Mouse (Mus musculus) adrenal gland, postnatal 10 days (tissue): Measurements from ENCODE around the gene Ptgir. TPM values are rescaled to one million over a fixed set of nuclear protein-coding genes. Genes with fewer than 3 reads are reported as not detected.
A peak's percentile ranks its signal among the peaks of the same experiment; 100 is the strongest.
"Not testable (repeated sequence)": the region's sequence is repeated elsewhere in the genome, so short reads cannot be mapped to it uniquely, and the experiment has no call there.

ENCODE experiments used
- DNase-seq: peaks from one replicate; pipeline ENCODE4 v3.0.0; 2021; ENCODE audit warnings: mixed read lengths
- total RNA-seq, 2 experiments: library from RNA; stranded (reverse); gene quantifications; 2 replicates each; pipeline ENCODE4 v1.2.3; 2021

Gene Ptgir
- total RNA-seq, 2 experiments from 2014 or later, result 1.2 to 2.0 TPM

DNA sequence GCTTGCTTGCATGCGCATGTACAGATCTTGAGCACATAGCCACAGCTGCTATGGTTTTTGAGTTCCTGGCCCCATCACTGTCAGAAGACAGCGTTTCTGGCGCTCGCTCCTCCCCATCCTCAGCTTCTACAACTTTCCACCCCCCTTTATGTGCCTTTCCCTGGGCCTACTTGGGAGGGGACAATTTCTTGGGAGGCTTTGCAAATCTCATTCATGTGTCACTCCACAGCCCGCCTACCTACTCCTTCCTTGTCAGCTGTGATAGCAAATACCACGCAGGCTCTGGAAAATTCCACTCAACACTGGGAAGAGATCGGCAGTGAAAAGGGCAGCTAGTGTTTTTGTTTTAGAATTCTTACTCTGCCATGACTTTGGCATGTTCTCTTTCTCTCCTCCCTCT lies 34.0 kb downstream of the Ptgir start:
- DNase-seq, result peak; percentile 49

- no peak for DNase-seq
Observed at GRCm38 (mm10) chr7:16942861-16943260, 36.6 kb downstream of the Ptgir start.

DNA sequence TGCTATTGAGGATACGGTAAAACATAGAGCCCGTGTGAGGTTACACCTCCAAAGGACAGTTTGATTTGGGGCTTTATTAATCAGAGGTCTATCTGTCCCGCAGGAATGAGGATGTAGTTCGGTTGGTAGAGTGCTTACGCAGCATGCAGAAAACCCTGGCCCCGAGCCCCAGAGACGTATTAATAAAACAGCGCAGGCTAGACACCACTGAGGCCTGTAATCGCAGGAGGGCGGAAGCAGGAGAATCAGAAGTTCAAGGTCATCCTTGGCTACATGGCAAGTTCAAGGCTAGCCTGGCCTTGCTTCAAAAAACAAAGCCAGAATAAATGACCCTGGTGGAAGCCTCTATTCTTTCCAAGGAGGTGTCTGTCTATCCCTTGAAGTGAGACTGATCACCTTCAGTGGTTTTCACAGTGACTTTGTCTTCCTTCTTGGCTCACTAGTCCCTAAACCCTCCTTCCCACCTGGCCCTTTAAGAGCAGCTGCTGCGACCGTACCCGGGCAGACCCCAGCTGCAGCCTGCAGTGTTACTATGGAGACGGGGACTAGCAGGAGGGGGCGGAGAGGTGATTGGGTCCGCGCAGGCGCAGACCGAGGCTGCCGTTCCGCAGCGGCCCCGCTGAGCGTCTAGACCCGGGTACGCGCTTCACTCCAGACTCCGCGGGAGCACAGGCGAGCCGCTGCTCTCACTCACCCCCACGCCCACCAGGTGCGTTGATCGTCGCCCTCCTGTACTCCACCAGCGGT lies 37.9 kb downstream of the Ptgir start, which contains the start of gene Pnmal2:
Gene Pnmal2 (plus strand): TSS at position 622 of the 747 bp plus-strand sequence.
- peak; percentile 90 for DNase-seq

- DNase-seq, result peak; percentile 37
Observed at GRCm38 (mm10) chr7:16944808-16945315, 38.6 kb downstream of the Ptgir start.

DNA sequence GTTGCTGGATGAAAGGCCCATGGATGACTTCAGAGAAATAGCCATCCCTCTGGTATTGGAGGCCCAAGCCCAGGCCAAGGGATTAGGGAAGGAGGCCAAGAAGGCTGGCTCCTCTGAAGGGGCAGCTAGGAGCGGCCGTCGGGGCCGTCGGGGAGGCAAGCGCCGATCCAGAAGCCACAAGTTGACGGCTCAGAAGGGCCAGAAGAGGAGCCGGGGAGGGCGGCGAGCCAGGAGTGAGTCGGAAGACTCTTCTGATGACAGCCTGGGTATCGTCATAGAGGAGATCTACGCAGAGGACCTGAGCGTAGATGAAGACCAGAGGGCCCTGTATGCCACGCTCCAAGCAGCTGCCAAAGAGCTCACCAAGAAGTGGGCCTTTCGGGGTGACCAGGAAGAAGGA lies 39.1 kb downstream of the Ptgir start:
- DNase-seq, result peak; percentile 22

GRCm38 (mm10) chr7:16946441-16947348 lies 40.4 kb downstream of the Ptgir start:
- peak; percentile 33 for DNase-seq

GRCm38 (mm10) chr7:16947349-16947895 lies 41.1 kb downstream of the Ptgir start:
- no peak for DNase-seq

DNA sequence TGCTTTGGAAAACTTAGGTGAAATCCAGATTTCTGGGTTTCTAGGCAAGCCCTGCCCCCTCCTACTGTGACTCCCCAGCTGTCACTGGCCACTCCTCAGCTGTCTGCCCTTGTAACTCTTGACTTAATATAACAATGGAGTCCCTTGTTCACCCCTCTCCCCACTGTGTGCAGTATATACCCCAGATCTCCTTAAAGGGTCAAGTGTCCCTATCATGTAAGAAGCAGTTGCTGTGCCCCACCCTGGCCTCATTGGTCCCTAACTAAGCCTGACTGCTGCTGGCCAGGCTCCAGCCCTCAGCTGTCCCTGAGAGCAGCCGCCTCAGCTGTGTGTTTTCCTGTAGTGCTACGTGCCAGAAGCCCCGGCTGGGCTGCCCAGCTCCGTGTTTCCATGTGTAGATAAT lies 41.7 kb downstream of the Ptgir start:
- DNase-seq, result peak; percentile 51

GRCm38 (mm10) chr7:16948923-16949458 lies 42.7 kb downstream of the Ptgir start:
- no peak for DNase-seq

DNA sequence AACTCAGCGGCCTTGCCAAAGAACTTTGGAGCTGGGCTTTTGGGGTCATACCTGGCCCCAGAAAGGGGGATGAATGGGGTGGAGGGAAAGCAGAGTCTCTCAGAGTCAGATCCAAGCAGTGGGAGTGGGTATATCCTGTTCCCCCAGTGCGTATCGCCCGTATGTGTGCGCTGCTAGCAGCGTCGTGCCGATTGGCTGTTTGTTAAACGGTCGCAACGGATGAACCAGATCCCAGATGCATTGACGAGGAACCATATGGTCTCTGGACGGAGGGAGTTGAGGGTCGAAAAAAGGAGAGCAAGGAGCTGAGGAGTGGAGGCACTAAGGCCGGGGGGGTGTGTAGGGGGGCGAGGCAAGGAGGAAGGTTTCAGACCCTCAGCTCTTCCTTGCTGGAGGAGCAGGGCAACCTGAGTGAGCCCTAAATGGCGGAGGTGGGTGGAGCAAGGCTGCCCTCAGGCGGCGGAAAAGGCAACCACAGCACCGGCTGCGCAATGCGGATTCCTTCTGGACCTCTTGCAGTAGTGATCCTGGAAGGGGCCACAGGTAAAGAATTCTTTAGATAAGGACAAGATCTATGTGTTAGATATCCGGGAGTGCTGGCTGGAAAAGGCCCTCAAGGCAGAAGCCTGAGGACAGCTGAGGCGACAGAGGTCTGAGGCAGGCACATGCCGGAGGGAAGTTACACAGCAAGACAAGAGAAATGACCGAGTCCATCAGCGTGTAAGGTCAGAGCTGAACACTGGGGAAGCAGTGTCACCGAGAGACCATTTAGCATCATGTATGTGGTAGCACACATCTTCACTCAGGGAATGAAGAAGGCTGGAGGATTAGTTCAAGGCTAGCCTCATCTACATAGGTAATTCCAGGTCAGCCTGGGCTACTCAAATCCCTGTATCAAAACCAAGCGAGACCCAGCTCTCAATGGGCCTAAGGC lies 43.9 kb downstream of the Ptgir start:
- peak; percentile 87 for DNase-seq

DNA sequence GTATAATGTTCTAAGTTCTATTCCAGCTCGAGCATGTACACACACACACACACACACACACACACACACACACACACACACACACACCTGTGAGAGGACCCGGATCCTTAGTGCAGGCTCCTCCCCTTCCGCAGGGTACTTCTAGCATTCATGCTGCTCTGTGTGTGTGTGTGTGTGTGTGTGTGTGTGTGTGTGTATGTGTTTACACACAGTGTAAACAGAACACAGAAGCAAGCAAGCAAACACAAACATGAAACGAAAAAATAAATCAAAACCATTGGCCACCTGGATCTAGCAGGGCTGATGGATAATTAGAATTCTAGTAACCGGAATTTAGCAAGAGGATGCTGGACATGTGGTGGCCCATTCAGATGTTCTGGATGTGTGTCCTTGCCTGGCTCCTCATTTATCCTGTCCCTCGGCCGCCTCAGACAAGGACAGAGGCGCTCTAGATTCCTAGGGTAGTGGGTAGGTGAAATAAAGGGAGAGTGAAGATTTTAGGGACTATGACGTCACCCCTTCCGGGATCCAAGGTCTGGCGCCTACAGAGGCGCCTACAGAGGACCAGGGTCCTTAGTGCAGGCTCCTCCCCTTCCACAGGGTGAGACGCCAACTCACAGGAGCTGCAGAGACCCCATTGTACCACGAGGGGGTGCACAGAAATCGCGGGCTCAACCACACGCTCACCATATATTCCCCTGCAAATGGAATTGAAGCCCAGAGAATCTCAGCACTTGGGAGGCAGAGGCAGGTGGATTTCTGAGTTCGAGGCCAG lies 44.8 kb downstream of the Ptgir start:
- peak; percentile 87 for DNase-seq

- not testable (repeated sequence) for DNase-seq
Observed at GRCm38 (mm10) chr7:16953776-16954175, 47.5 kb downstream of the Ptgir start.

DNA sequence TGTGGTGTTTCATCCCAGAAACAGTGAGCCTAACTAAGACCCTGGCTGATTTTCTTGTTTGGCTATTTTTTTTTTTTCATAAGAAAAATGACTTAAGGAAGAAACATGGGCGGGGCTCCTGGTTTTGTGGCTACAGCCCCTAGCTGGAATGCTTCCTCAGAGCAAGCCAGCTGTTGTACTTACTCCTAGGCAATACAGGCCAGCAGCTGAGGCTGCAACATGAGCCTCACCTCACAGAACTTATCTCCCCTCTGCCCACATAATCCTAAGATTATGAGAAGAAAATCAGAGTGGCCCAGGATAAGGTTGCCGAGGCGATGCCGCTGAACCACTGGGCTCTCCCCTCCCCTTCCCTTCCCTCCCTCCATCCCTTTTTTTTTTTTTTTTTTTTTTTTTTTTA lies 49.4 kb downstream of the Ptgir start:
- DNase-seq, result no peak

DNA sequence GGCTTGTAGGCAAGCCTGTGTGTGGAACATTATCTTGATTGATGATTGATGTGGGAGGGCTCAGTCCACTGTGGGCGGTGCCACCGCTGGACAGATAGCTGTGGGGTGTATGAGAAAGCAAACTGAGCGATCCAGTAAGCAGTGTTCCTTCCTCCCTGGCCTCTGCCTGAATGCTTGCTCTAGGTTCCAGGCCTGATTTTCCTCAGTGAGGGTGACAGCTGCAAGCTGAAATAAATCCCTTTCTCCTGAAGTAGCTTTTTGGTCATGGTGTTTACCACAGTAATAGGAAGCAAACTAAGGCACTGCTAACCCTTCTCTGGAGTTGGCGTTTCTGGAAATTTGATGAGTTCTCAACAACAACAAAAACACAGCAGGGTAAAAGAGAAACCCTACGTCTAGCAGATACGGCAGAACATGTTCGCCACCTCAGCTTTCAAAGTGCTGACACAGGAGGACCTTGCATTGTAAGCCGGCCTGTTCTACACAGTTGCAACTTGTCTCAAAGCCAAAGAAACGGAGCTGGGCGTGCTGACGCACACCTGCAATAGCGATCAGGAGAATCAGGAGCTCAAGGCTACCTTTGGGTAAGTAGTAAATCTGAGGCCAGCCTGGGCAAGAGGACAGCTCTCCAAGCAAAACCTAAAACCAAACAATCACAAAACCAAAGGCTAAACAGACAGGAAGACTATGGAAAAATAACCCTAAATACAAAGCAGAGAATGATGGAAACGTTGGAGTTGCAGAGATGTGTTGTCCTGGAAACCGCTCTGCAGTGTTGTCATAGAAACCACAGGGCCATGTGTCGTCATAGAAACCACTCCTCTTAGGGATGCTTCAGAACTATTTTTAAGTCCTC lies 50.3 kb downstream of the Ptgir start:
- no peak for DNase-seq

DNA sequence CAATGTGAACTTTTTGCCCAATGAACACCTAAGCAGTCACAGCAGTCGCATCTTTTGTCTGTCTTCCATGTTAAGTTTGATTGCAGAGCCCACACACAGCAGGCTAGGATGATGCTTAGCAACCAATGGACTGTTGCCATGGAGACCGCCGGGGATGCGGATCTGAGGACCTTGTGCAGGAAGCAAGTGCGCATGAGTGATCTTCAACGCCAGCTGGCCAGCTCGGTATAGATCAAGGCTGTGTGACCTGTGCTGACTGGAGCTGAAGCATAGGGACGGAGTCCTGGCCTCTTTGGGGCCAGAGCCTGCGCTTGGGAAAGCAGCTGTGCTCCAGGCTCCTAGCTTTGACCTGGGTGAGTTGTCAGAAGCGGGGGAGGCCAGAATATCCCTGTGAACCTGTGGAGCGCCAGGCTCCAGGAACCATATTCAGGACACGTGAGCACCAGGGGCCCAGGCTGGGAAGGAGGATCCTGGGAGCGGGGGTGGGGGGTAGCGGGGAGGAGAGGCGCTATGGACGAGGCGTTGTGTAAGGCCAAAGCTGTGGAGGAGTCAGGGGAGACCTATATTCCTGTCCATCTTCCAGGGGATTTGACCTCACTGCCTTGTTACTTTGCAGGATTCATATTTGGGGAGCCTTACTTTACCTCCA lies 53.4 kb downstream of the Ptgir start, which contains the start of gene Pnmal1:
Gene Pnmal1 (plus strand): TSS at position 141 of the 649 bp plus-strand sequence.
- DNase-seq, result peak; percentile 83
